Mouse (Mus musculus) inflammation-experienced regulatory T-cells, adult 6 months (primary cell): ENCODE results near the gene Cyp4x1. TPM values are rescaled to one million over a fixed set of nuclear protein-coding genes. Genes with fewer than 3 reads are reported as not detected.

Experiments
- ATAC-seq: one replicate; pipeline ENCODE4 v1.8.0; 2017
- polyA plus RNA-seq, 3 experiments: library from polyadenylated mRNA; unstranded; fragments of 100-300 nt; shearing (Covaris generic); gene quantifications; one replicate each; pipeline ENCODE4 v1.2.1; 2017

The Cyp4x1 gene
- polyA plus RNA-seq, 3 experiments from 2014 or later, result 0.09 to 0.16 TPM; not detected in 1

DNA sequence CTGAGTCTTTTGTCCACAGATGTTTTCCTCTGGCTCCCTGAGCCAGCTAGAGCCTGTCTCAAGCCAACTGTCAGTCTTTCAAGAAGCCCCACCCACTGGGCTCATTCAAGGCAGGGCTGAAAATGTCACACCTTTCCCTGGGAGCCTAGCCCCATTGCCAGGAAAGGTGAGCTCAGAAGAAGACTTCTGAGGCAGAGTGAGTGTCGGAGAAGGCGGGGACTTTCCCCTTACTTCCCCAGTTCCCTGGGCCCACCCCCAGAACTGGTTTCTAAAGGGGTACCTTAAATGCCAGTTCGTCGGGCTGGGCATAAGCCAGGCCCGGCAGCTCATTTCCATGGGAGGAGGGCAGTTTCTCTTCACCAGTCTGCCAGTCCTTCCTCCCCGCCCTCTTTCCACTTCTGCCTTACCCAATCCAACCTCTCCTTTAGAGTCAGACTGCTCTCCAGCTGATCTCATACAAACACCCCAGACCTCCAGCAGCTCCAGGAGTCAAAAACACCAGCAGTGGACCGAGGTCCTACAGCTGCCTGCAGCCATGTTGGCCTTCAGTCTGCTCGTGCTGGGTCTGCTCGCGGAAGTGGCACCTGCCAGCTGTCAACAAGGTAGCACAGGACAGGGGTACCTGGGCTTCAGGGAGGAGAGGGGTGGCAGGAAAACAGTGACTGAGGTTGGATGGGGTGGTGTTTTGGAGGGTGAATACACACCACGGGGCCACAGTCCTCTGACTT, 45.3 kb downstream of the Cyp4x1 start, which contains the start of gene Pdzk1ip1:
Gene Pdzk1ip1 (plus strand): TSS at position 98 of the 728 bp plus-strand sequence.
- peak; percentile 49 for ATAC-seq

- no peak for ATAC-seq
These were observed 47.2 kb downstream of the Cyp4x1 start for GRCm38 (mm10) chr4:115086763-115087415.

DNA sequence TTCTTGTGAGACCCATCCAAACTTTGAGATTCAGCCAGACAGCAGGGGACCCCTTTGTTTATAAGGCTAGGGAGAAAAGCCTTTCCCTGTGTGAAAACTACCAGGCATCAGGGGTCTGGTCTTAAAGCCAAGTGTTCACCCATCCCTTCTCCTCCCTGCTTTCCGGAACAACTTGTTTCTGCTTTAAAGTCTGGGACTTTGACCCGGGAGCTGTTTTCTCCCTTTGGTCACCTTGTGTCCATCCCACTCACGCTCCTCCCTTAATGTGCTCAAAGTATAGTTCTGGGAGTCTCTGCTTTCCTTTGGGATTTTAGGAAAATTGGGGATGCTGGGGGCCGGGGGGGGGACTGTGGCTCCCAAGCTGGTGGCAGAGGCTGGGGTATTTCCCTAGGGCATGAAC, 47.8 kb downstream of the Cyp4x1 start:
- no peak for ATAC-seq

DNA sequence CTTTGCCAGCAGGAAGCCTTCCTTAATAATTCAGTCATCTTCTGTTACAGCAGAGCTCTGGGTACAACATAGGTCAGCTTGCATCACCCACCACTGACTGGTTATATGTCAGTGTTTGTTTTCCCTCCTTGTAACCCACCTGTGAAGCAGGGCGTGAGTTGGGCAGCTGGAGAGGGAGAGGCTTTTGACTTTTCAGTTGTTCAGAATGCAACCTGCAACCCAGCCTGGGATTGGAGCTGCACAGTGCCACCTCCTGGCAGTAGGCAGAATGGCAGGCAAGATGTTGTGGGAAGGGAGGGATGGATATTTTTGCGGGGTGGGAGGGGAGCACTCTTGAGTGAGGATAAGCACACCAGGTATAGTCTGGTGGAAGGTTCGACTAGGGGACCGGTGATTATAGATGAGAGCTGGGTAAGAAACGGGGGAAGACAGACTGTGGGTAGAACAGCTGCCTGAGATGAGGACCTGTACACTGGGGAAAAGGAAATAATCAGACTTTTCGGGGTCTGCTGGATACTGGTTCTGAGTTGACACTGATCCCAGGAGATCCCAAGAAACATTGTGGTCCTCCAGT, 48.5 kb downstream of the Cyp4x1 start:
- ATAC-seq, result peak; percentile 63

- no peak for ATAC-seq
These were observed 51.0 kb downstream of the Cyp4x1 start for GRCm38 (mm10) chr4:115083031-115083430.

DNA sequence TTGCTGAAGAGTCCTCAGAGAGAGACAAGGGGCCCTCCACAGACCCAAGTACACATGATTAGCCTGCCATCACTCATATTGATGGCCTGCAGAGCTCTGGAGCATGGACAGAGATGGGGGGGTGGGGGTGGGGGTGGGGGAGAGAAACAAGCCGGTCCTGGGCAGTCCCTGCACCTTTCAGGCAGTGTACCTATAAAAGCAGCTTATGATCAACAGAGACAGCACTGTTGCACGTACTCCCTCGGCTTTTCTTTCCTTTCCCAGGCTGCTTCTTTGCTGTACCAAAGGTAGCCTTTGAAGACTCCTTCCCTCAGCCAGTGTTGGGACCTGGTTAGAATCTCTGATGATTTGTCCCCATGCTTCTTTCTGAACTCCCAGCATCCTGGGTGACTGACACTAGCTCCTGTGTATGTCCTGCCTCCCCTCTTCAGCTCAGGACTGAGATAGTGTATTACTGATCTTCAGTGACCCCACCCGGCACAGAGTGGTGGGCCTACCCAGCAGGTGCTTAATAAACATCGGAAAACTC, 54.2 kb downstream of the Cyp4x1 start:
- no peak for ATAC-seq

GRCm38 (mm10) chr4:115078892-115079820, 54.9 kb downstream of the Cyp4x1 start:
- no peak for ATAC-seq

GRCm38 (mm10) chr4:115075204-115075915, 58.7 kb downstream of the Cyp4x1 start:
- peak; percentile 92 for ATAC-seq

DNA sequence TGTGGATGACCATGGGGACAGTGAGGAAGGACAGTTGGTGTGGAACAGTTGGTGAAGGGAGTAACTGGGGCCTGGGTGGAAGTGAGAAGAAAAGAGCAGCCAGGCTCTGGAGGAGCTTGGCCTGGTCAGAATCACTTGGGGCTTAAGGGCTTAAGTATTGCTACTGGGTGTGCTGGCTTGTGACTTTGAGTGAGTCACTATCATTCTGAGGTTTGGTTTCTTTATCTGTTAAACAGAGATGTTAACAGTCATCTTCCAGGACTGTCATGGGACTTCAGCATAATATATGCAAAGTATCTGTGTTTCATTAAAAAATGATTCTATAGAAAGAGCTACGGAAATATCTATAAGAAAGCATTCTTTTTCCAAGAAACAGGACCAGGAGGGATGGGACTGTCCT, 59.3 kb downstream of the Cyp4x1 start:
- ATAC-seq, result peak; percentile 58

DNA sequence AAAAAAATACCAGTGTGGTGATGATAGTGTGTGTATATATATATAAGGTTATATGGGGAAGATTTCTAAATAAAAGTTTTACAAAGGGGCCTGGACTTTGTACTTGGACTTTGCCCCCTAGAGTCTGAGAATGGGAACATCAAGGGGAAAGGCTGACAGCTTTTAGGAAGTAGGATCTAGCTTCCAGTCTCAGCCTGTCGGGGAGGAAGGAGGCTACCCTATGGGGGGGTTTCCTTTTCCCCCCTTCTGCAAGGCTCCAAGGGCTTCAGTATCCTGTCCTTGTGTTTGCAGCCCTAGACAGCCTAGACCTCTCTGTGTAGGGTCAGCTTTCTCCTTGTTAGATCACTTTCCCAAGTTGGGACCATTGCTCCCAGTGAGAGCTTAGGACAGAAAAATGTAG, 62.4 kb downstream of the Cyp4x1 start:
- ATAC-seq, result no peak

GRCm38 (mm10) chr4:115063518-115064239, 70.4 kb downstream of the Cyp4x1 start:
- ATAC-seq, result no peak

- ATAC-seq, result peak; percentile 41
These were observed 71.1 kb downstream of the Cyp4x1 start for GRCm38 (mm10) chr4:115062875-115063517.

- no peak for ATAC-seq
These were observed 71.6 kb downstream of the Cyp4x1 start for GRCm38 (mm10) chr4:115062540-115062874.

DNA sequence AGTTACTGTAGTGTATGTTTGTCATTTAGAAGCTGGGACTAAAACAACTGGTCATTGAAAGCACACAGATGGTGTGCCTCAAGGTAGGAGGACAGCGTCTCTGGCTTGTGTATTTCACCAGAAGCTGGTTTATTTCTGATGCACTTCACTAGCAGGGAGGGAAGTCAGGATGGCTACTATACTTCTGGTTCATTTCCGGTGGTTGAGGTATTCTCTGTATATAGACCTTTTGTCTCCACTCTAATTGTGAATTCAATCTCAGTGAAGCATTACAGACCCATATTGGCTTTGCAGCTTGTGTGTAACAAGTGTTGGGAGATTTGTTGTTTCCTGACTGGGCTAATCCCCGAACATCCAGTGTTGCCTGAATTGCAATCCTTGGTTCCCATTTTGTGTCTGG, 73.3 kb downstream of the Cyp4x1 start:
- ATAC-seq, result no peak

- ATAC-seq, result no peak
These were observed 74.2 kb downstream of the Cyp4x1 start for GRCm38 (mm10) chr4:115059871-115060270.

GRCm38 (mm10) chr4:115058871-115059590, 75.0 kb downstream of the Cyp4x1 start:
- ATAC-seq, result no peak

DNA sequence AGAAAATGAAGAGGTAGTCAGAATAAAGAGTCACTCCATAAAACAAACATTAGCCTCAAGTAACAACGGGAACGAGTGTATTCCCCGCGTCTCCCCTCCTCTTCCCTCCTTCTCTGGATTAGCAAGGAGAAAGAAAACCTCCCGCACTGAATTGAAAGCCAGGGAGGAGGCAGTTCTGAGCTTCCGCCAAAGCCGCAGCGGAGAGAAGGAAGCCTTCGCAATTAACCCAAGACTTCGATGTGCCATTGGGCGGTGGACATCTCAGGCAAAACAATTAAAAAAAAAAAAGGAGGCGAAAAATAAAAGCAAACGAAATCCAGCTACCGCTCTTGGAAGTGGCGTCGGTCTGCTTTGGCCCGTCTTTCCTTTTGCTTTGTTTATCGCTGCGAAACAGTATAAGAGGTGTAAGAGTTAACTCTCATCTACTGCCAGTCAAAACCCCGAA, 75.7 kb downstream of the Cyp4x1 start:
- ATAC-seq, result peak; percentile 23

- ATAC-seq, result no peak
These were observed 76.3 kb downstream of the Cyp4x1 start for GRCm38 (mm10) chr4:115057674-115058316.
